Mouse (Mus musculus) left cerebral cortex, postnatal 25 days (tissue): ENCODE results near the gene Banp. TPM values are rescaled to one million over a fixed set of nuclear protein-coding genes. Genes with fewer than 3 reads are reported as not detected.

Experiments used
- DNase-seq, 2 experiments: peaks; one replicate each; pipeline ENCODE4 v3.0.0; 2022; ENCODE audit warnings: low spot score in 2 of 2, mixed read lengths in 1 of 2
- intact Hi-C: fragments of 180-260 bp; cut with DNase I; formaldehyde crosslinking; loops from one replicate; pipeline ENCODE4 v1.15.1; 2025
- microRNA-seq, 2 experiments: library from miRNA; unstranded; fragments of <30 nt; microRNA quantifications; one replicate each; pipeline ENCODE4 v1.2.0; 2022
- total RNA-seq, 2 experiments: library from RNA; stranded (reverse); gene quantifications; 2 replicates each; pipeline ENCODE4 v1.2.3; 2021

The Banp gene
- total RNA-seq, 2 experiments from 2014 or later = 36.5 to 58.6 TPM

GRCm38 (mm10) chr8:122076183-122076842 lies 126.8 kb downstream of the Banp start:
- intact Hi-C loops = no loop called here
- DNase-seq = no peak

- intact Hi-C loops = no loop called here
- DNase-seq = no peak
Observed at GRCm38 (mm10) chr8:122078321-122078720, 128.8 kb downstream of the Banp start.

Small RNAs within 50 kb of the gene (microRNA-seq; reads per million reads assigned to microRNA genes)
- gene Mir7237 = 0 to 0.50 reads per million in 2 experiments

Other genes with a start within 250 kb of the Banp start
- 100 to 1,000 TPM; 254 to 260 TPM for gene Jph3, start 220.1 kb upstream of the Banp start, total RNA-seq
- 10 to 100 TPM; 28.0 to 28.1 TPM for gene Klhdc4, start 120.2 kb upstream of the Banp start, total RNA-seq
- 10 to 100 TPM; 65.8 to 76.2 TPM for gene Slc7a5, start 42.1 kb upstream of the Banp start, total RNA-seq
- gene Car5a, start 4.8 kb upstream of the Banp start, total RNA-seq = not detected